Comparison of ENCODE assay signal across 16 mouse cellular contexts in the genomic region with DNA sequence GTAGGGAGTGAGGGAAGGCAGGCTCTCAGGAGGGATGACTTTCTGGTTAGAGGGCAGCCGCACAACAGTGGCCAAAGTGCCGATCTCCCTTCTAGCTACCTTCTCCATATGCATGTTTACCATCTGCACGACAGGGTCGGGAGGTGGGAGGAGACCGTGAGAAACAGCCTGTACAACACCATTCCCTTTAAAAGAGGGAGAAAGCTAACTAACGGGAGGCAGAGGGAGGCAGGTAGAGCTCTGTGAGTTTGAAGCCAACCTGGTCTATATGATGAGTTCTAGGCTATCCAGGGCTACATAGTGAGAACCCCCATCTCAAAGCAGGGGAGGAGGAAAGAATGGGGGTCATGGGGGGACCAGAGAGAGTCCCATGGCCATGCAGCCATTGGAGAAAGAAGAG. TPM values are rescaled to one million over a fixed set of nuclear protein-coding genes. Genes with fewer than 3 reads are reported as not detected.
DNase-seq lines count a peak whose midpoint lies in the region; ATAC-seq and TF ChIP-seq lines count a peak whose summit lies in the region.
"Had no signal": no experiment of that assay in that cellular context is flagged by ENCODE, and none has a peak within 500 bp of the region (broad histone marks: within the 10 kb centered on the region; RNA-seq: fewer than 3 reads in every experiment).

No protein-coding gene starts in this region.

- no peak overlapping the region for H3K9ac ChIP-seq in heart, embryonic 15.5 days
- no peak overlapping the region for H3K9ac ChIP-seq in stomach, embryonic 15.5 days
- H3K9ac ChIP-seq in stomach, postnatal 0 days (ENCODE audit: low read length): no peak overlapping the region
- H3K9ac ChIP-seq in intestine, postnatal 0 days (ENCODE audit: low read depth, low read length): no peak overlapping the region
- H3K9ac ChIP-seq: embryonic facial prominence, embryonic 12.5 days; hindbrain, embryonic 12.5 days had no signal

- TF ChIP-seq CTCF in stomach, postnatal 0 days (IDR thresholded peaks at IDR 0.05; ENCODE audit: low read depth): no peak
- TF ChIP-seq CTCF in intestine, postnatal 0 days (IDR thresholded peaks at IDR 0.05; ENCODE audit: low read depth): no peak

- no peak for TF ChIP-seq EP300 in stomach, postnatal 0 days (optimal IDR thresholded peaks at IDR 0.05)

- no peaks in the 10 kb centered on the region for H3K36me3 ChIP-seq in heart, embryonic 15.5 days
- H3K36me3 ChIP-seq in stomach, embryonic 15.5 days: no peaks in the 10 kb centered on the region
- H3K36me3 ChIP-seq in stomach, postnatal 0 days (ENCODE audit: control insufficient read depth, insufficient read depth, low read length): 0 out of 2 replicates have a peak, but pooled peaks cover 2% of the 10 kb centered on the region
- peaks cover 7% of the 10 kb centered on the region; the same call in 1 of the 2 replicates for H3K36me3 ChIP-seq in intestine, postnatal 0 days (ENCODE audit: control insufficient read depth, insufficient read depth)
- H3K36me3 ChIP-seq: embryonic facial prominence, embryonic 12.5 days; forebrain, embryonic 10.5 days; hindbrain, embryonic 12.5 days had no signal

- H3K4me3 ChIP-seq in heart, embryonic 15.5 days: no peak overlapping the region
- no peak overlapping the region for H3K4me3 ChIP-seq in stomach, embryonic 15.5 days (replicated peaks)
- no peak overlapping the region for H3K4me3 ChIP-seq in stomach, postnatal 0 days (ENCODE audit: low read depth, low read length)
- no peak overlapping the region for H3K4me3 ChIP-seq in intestine, postnatal 0 days (ENCODE audit: low read depth, low read length)
- H3K4me3 ChIP-seq: embryonic facial prominence, embryonic 12.5 days; hindbrain, embryonic 12.5 days had no signal

- 31% methylated on average over 6 of the region's 6 CpGs for WGBS in heart, embryonic 15.5 days
- WGBS in stomach, embryonic 15.5 days: 33% methylated on average over 6 of the region's 6 CpGs
- WGBS in stomach, postnatal 0 days: 37% methylated on average over 6 of the region's 6 CpGs
- 45% methylated on average over 6 of the region's 6 CpGs for WGBS in intestine, postnatal 0 days

- H3K27ac ChIP-seq in heart, embryonic 15.5 days: peak overlapping the region; percentile 64
- H3K27ac ChIP-seq in stomach, embryonic 15.5 days: no peak overlapping the region
- no peak overlapping the region for H3K27ac ChIP-seq in stomach, postnatal 0 days (replicated peaks)
- H3K27ac ChIP-seq in intestine, postnatal 0 days (ENCODE audit: low read depth, low read length): no peak overlapping the region
- H3K27ac ChIP-seq: embryonic facial prominence, embryonic 12.5 days; forebrain, embryonic 10.5 days; hindbrain, embryonic 12.5 days had no signal

- DNase-seq in heart, adult 9 months (ENCODE audit: low spot score in 2 of 2): no peak
- no peak for DNase-seq in stomach, postnatal 0 days (ENCODE audit: low spot score)
- no peak for DNase-seq in cerebellum, postnatal 25 days
- DNase-seq: adrenal gland, adult 8-10 months; kidney, adult 8-10 months; left cerebral cortex, postnatal 4 days; right cerebral cortex, adult 18-20 months had no signal

- H3K4me2 ChIP-seq in heart, embryonic 15.5 days: peak overlapping the region; percentile 42
- H3K4me2 ChIP-seq in stomach, embryonic 15.5 days: 0 out of 2 replicates have a peak overlapping the region, but pooled peaks have one; percentile 3
- H3K4me2 ChIP-seq in stomach, postnatal 0 days (replicated peaks; ENCODE audit: low read depth): no peak overlapping the region
- peak overlapping the region; percentile 13; the same call in 1 of the 2 replicates for H3K4me2 ChIP-seq in intestine, postnatal 0 days (replicated peaks; ENCODE audit: low read depth)
- H3K4me2 ChIP-seq: embryonic facial prominence, embryonic 12.5 days; hindbrain, embryonic 12.5 days had no signal

- peaks cover 64% of the 10 kb centered on the region for H3K4me1 ChIP-seq in heart, embryonic 15.5 days (replicated peaks)
- H3K4me1 ChIP-seq in stomach, embryonic 15.5 days: peaks cover 42% of the 10 kb centered on the region
- H3K4me1 ChIP-seq in stomach, postnatal 0 days (replicated peaks; ENCODE audit: control insufficient read depth, insufficient read depth): peaks cover 5% of the 10 kb centered on the region; the same call in 1 of the 2 replicates
- H3K4me1 ChIP-seq in intestine, postnatal 0 days (replicated peaks; ENCODE audit: control insufficient read depth, insufficient read depth, low read length): peaks cover 15% of the 10 kb centered on the region

- peaks cover 36% of the 10 kb centered on the region for H3K27me3 ChIP-seq in heart, embryonic 15.5 days
- H3K27me3 ChIP-seq in stomach, embryonic 15.5 days (replicated peaks): peaks cover 43% of the 10 kb centered on the region
- H3K27me3 ChIP-seq in stomach, postnatal 0 days (ENCODE audit: control insufficient read depth, insufficient read depth, low read length): peaks cover 7% of the 10 kb centered on the region; the same call in 1 of the 2 replicates
- H3K27me3 ChIP-seq in intestine, postnatal 0 days (replicated peaks; ENCODE audit: control insufficient read depth, insufficient read depth, low read length): peaks cover 25% of the 10 kb centered on the region

- no peak for ATAC-seq in heart, embryonic 15.5 days (replicated peaks; ENCODE audit: insufficient number of reproducible peaks, insufficient read depth, low FRiP score, low read depth)
- ATAC-seq in stomach, embryonic 15.5 days (ENCODE audit: insufficient read depth, low FRiP score, low read depth): no peak
- no peak for ATAC-seq in stomach, postnatal 0 days (ENCODE audit: low FRiP score, low TSS enrichment)
- ATAC-seq in intestine, postnatal 0 days: no peak
- no peak for ATAC-seq in megakaryocyte-erythroid progenitor cell, adult 5-6 weeks (replicated peaks; ENCODE audit: low FRiP score, low TSS enrichment, poor library complexity, severe bottlenecking)

- no peaks in the 10 kb centered on the region for H3K9me3 ChIP-seq in heart, embryonic 15.5 days (replicated peaks)
- H3K9me3 ChIP-seq in stomach, embryonic 15.5 days: no peaks in the 10 kb centered on the region
- no peaks in the 10 kb centered on the region for H3K9me3 ChIP-seq in stomach, postnatal 0 days (ENCODE audit: control insufficient read depth, low read length)
- H3K9me3 ChIP-seq in intestine, postnatal 0 days (ENCODE audit: control insufficient read depth): no peaks in the 10 kb centered on the region
- H3K9me3 ChIP-seq: embryonic facial prominence, embryonic 12.5 days; forebrain, embryonic 10.5 days; hindbrain, embryonic 12.5 days had no signal

RNA-seq across cellular contexts. Expression of a gene that starts 1.2 kb away (rescaled TPM):
- polyA plus RNA-seq in heart, embryonic 15.5 days (2015; fragmentation: Nextera tagmentation; extraction: Ambion mirVana): 29.4 and 31.8 TPM in 2 replicates
- 16.9 and 17.1 TPM in 2 replicates for polyA plus RNA-seq in stomach, embryonic 15.5 days (2015; fragmentation: Nextera tagmentation; extraction: Ambion mirVana)
- polyA plus RNA-seq in stomach, postnatal 0 days (2015; fragmentation: Nextera tagmentation; extraction: Ambion mirVana): 11.1 and 12.5 TPM in 2 replicates
- 19.9 and 23.2 TPM in 2 replicates for polyA plus RNA-seq in intestine, postnatal 0 days (2015; fragmentation: Nextera tagmentation; extraction: Ambion mirVana)
- total RNA-seq in megakaryocyte-erythroid progenitor cell, adult 5-6 weeks (2014; fragmentation: Nextera tagmentation): 4.4 and 5.0 TPM in 2 replicates
- 4.0 and 4.6 TPM in 2 replicates for total RNA-seq in megakaryocyte-erythroid progenitor cell, adult 5-6 weeks (2017)

RNA-seq across cellular contexts. Expression of a gene that starts 6.4 kb away (rescaled TPM):
- 13.0 and 22.0 TPM in 2 replicates for polyA plus RNA-seq in heart, embryonic 15.5 days (2015; fragmentation: Nextera tagmentation; extraction: Ambion mirVana)
- polyA plus RNA-seq in stomach, embryonic 15.5 days (2015; fragmentation: Nextera tagmentation; extraction: Ambion mirVana): 7.4 and 9.8 TPM in 2 replicates
- 3.6 and 4.2 TPM in 2 replicates for polyA plus RNA-seq in stomach, postnatal 0 days (2015; fragmentation: Nextera tagmentation; extraction: Ambion mirVana)
- 7.5 and 8.1 TPM in 2 replicates for polyA plus RNA-seq in intestine, postnatal 0 days (2015; fragmentation: Nextera tagmentation; extraction: Ambion mirVana)
- 5.9 and 8.9 TPM in 2 replicates for total RNA-seq in megakaryocyte-erythroid progenitor cell, adult 5-6 weeks (2014; fragmentation: Nextera tagmentation)
- 3.4 and 5.7 TPM in 2 replicates for total RNA-seq in megakaryocyte-erythroid progenitor cell, adult 5-6 weeks (2017)

RNA-seq across cellular contexts. Expression of a gene that starts 11.5 kb away (rescaled TPM):
- polyA plus RNA-seq in heart, embryonic 15.5 days (2015; fragmentation: Nextera tagmentation; extraction: Ambion mirVana): 4.5 and 5.3 TPM in 2 replicates
- polyA plus RNA-seq in stomach, embryonic 15.5 days (2015; fragmentation: Nextera tagmentation; extraction: Ambion mirVana): 0.86 and 1.2 TPM in 2 replicates
- 0.40 and 0.45 TPM in 2 replicates for polyA plus RNA-seq in stomach, postnatal 0 days (2015; fragmentation: Nextera tagmentation; extraction: Ambion mirVana)
- polyA plus RNA-seq in intestine, postnatal 0 days (2015; fragmentation: Nextera tagmentation; extraction: Ambion mirVana): 2.6 and 2.9 TPM in 2 replicates
- 5.6 and 7.5 TPM in 2 replicates for total RNA-seq in megakaryocyte-erythroid progenitor cell, adult 5-6 weeks (2014; fragmentation: Nextera tagmentation)
- 0.56 and 3.2 TPM in 2 replicates for total RNA-seq in megakaryocyte-erythroid progenitor cell, adult 5-6 weeks (2017)
- polyA plus RNA-seq: CD4-positive, CD25-positive, alpha-beta regulatory T cell, adult 4 months; embryonic facial prominence, embryonic 12.5 days; forebrain, embryonic 10.5 days; hindbrain, embryonic 12.5 days; midbrain, postnatal 0 days had no signal
